Mouse (Mus musculus): Measurements from ENCODE around the gene Pkdrej. TPM values are rescaled to one million over a fixed set of nuclear protein-coding genes. Genes with fewer than 3 reads are reported as not detected.
A peak's percentile ranks its signal among the peaks of the same experiment; 100 is the strongest.
"Not testable (repeated sequence)": the region's sequence is repeated elsewhere in the genome, so short reads cannot be mapped to it uniquely, and the experiment has no call there.

The Pkdrej gene
- 1 to 10 TPM; 2.6 to 2.7 TPM for total RNA-seq (2021)

DNA sequence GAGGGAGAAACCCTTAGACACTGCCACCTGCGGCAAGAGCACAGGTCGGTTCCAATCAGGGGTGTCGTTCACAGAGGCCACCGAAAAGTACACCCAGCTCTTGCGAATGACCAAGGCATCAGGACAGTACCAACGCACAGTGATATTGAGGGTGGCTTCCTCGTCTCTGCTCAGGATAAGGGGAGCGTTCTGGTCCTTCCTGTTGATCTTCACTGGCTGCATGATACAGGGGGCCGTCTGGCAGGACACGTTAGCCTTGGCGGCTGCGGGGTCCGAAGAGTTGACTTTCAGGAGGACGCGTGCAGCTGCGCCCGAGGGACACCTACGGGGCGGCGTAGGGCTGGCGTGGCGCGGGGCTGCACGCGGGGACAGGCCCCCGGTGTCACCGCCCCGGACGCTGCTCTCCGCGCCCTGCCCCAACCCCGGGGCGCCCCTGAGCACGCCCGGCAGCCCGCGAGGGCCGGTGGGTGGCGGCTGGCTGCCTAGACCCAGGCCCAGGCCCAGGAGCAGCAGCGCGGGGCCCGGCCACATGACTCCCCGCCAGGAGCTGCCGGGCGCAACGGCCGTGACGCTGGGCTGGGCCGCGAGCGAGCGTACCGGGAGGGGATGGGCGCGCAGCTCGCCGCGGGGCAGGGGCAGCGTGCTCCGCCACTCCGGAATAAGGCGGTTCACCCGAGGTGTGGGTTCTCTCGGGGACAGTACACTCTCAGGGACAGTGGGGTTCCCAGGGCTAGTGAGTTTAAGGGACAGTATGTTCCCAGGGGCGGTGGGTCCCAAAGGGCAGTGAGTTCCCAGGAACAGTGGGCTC lies at the start of gene Pkdrej:
Gene Pkdrej, minus strand, starts transcription at position 532 of the 808 bp plus-strand sequence.
- DNase-seq (ENCODE audit: low spot score) = no peak
- intact Hi-C loops (cut with DNase I) = no loop called here

DNA sequence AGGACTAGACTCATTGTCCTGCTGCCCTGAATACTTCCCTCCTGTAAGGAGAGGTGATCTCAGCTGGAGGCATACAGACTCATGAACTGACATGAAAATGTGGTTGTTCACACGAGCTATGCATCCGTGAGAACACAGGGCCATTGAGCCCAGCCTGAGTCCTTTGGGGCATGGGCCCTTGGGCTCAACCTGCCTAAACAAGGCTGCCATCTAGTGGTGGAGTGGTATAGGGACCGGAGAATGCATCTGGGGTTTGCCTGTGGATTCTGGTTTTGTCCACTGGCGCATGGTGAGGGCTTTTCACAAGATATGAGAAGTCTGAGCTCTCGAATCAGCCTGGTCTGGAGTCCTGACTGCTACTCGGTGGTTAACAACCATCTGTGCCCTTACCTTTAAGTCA lies 46.2 kb upstream of the Pkdrej start:
- intact Hi-C loops (cut with DNase I) = loop anchor here (1.0 to 2.0 kb wide), 2 partner anchors 151 to 271 kb away; no protein-coding TSS in a partner anchor
- DNase-seq (ENCODE audit: low spot score) = peak; percentile 24

DNA sequence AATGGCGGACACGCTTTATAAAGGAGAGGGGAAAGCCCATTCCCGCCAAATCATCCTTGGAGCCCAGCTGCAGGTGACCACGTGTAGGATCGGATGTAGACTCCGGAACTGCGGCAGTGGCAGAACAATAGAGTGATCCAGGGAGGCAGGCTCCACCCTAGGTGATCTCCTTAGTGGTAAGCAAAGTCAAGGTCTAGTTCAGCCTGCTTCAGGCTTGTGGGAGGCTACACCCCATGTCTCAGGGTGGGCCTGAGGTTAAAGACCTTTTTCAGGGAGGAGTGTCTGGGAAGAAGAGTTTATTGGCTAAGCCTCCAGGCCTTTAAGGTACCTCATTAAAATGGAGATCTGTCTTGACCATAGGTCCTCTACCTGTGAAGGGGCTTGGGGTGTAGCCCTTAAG lies 44.4 kb upstream of the Pkdrej start:
- DNase-seq (ENCODE audit: low spot score) = not testable (repeated sequence)
- intact Hi-C loops (cut with DNase I) = loop anchor here (2.0 kb wide), 1 partner anchor 269 kb away; no protein-coding TSS in a partner anchor

DNA sequence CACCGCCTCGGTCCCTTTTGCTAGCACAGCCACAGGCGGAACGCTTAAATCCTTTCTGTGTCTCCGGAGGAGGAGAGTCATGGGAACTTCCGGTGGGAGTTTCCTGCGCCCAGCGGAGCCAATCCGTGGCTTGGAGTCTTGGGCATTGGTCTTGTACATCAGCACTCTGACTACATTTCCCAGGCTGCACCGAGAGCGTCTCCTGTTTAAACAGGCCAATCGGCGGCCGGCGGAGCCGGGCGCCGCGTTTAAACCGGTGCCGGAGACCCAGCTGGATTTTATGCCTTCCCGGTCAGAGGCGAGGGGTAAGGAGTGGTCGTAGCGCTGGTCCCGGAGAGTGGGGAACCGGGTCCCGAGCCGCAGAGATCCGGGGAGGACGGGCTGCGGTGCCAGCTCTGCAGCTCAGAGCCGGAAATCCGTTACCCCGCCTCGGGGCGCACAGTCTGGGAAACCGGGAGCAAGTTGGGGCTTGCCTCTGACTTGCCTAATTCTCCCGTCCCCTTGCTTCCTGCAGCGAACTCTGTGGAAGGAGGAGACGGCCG lies 38.0 kb upstream of the Pkdrej start, which contains the start of gene Gtse1:
Gene Gtse1, plus strand, starts transcription at position 256 of the 542 bp plus-strand sequence.
- DNase-seq (ENCODE audit: low spot score) = peak; percentile 89

DNA sequence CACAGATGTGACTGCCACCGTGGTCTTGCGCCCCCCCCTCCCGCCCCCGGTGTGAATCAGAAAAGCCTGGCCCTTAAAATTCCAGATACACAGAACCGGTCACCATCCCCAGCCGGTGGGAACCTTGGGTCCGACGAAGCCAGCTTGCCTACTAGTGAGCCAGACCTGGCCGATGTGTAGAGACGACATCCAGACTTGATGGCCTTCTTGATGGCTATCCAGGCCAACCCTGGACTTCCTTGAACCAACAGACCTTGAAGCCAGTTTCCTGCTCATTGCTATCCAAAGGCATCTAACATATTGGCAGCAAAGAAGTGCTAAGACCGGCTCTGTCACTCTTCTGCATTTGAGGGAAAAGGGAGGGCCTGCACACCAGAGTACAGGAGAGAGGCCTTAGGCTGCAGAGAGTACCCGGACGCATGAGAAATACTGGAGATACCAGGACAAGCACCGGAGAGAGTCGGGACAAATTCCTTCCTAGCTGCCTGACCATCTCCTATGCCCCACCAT lies 37.5 kb upstream of the Pkdrej start:
- intact Hi-C loops (cut with DNase I) = loop anchor here (2.0 kb wide), 3 partner anchors 20 to 46 kb away; partner anchors contain the start of gene Trmu
- no peak for DNase-seq (ENCODE audit: low spot score)

More for the DNA sequence above, 38.0 kb upstream of the Pkdrej start, which contains the start of gene Gtse1:
- intact Hi-C loops (cut with DNase I) = loop anchor here (2.0 kb wide), 3 partner anchors 19 to 47 kb away; partner anchors contain the start of gene Trmu

DNA sequence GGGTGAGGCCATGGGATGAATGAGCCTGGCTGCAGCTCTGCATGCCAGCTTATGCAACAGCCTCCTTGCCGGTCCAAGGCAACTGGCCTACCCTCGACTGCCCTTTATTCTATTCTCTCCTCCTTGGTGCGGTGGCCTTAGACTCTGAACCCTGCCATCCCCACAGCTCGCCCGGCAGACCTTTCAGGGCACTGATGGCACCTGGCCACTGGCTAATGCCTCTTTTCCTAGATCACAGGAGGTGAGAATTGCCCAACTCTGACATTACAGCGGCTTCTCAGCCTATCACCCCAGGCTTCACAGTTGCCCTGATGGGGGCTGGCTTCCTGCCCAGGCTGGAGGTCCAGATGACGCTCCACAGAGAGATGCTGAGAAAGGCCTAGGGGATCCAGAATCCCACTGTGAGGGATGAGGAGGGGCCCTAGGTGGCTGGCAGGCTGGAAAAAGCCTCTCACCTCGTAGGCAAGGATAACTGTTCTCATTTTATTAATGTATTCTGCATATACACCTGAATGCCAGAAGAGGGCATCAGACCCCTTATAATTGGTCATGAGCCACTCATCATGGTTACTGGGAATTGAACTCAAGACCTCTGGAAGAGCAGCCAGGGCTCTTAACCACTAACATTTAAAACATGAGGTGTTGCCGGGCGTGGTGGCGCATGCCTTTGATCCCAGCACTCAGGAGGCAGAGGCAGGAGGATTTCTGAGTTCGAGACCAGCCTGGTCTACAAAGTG lies 30.3 kb upstream of the Pkdrej start:
- intact Hi-C loops (cut with DNase I) = no loop called here

DNA sequence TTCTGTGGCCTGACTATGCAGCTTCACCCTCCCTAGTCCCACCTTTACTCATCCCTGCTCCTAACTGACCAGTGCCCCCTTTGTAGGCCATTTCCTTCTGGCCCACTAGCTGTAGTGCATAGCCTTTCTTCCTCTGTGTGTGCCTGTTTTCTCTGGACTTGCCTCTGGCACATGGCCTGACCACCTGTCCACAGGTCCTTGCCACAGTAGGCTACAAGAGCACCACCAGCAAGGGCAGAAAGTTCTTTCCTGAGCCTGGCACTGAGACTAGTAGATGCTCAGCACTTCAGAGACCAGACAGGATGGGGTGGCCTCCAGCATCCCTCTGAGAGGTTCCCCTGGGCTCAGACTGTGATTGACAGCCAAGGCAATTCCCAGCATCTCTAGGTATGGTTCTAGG lies 23.5 kb upstream of the Pkdrej start:
- intact Hi-C loops (cut with DNase I) = no loop called here
- DNase-seq (ENCODE audit: low spot score) = no peak

More for the DNA sequence above, 30.3 kb upstream of the Pkdrej start:
- no peak for DNase-seq (ENCODE audit: low spot score)

DNA sequence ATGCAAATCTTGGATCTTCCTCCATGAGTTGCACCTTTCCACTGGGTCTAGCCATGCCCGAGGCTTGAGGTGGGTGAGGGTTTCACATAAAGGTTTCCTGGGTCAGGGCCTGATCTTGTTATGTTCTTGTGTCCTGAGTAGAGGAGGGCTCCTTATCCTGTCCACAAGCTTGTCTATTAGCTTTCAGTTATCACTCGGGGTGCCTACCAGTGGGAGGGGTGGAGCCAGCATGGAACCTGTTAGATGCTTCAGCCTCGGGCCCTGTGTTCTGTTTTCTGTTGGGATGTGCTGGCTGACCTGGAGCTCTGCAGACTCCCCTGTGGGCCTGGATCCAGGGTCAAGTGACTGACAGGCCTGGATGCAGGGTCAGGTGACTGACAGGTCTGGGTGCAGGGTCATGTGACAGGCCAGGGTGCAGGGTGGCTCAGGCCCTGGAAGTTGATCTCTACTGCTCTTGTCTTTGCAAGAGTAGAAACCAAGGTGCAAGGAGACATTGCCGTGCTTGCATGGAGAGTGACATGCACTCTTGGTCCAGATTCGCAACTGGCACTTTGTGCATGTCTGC lies 20.3 kb upstream of the Pkdrej start:
- DNase-seq (ENCODE audit: low spot score) = no peak
- intact Hi-C loops (cut with DNase I) = no loop called here

DNA sequence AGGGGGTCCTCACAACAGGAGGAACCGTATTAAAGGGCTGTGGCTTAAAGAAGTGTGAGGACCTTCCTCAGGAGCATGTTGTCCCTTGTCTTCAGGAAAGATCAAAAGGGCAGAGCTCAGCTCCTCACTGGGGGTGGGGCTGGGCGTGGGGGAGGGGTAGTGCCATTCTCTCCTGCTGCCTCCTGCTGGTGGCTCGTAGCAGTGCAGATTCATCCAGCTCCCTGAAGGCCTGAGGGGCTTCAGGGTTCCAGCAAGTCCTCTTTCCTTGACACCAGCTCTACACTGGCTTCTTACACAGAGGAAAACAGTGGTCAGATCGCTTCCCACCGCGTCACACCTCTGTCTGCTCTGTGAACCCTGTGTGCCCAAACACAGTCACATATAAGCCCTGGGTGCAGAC lies 19.4 kb upstream of the Pkdrej start:
- DNase-seq (ENCODE audit: low spot score) = no peak
- intact Hi-C loops (cut with DNase I) = no loop called here

DNA sequence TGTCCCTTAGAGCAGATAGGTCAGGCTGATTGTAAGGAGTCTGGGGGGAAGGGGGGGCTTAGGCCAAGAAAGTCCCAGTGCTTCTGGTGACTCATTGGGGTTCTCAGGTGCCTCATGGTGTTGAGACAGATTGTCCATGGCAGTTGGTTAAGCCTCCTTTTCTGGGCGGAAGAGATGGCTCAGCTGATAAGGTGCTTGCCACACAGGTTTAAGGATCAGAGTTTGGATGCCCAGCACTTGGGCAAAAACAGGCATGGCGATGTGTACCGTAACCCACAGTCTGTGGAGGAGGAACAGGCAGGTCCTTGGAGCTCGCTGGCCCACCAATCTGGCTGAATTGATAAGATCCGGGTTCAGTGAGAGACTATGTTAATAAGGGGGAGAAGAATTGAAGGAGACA lies 15.4 kb upstream of the Pkdrej start:
- intact Hi-C loops (cut with DNase I) = no loop called here
- no peak for DNase-seq (ENCODE audit: low spot score)

DNA sequence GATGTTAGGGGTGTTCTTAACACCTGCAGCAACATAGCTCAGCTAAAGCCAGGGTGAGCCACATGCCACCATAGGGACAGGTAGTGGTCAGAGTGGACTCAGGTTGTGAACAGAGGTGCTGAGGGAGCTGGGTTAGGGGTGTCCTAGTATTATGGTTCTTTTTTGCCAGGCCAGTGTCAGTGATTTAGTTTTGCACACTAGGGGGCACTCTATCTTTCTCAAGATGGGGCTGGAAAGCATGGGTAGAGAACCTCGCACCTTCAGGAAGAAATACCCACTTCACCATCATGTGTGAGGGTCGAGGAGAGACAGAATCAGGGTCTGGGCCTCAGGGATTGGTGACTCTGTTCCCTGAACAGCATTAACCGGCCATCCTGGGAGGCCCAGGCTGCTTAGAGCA lies 13.8 kb upstream of the Pkdrej start:
- DNase-seq (ENCODE audit: low spot score) = no peak

DNA sequence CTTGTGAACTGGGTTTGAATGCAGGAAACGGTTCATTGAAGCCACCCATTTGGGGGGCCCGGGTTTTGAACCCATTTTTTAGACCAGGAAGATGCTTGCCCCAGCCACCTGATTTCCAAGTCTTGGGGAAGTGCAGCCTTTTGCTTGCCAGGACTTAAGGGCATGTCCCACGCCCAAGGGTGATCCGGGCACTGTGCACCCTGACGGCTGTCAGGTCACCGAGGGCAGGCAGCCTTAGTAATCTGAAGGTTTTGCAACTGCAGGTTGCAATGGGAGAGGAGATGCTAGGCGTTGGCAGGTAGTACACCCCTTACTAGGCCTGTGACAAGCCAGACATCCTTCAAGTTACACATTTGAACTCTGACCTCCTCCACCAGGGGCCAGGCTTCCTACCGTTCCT lies 11.1 kb upstream of the Pkdrej start:
- intact Hi-C loops (cut with DNase I) = no loop called here
- no peak for DNase-seq (ENCODE audit: low spot score)

More for the DNA sequence above, 13.8 kb upstream of the Pkdrej start:
- intact Hi-C loops (cut with DNase I) = loop anchor here (2.0 kb wide), 1 partner anchor 23 kb away; the partner anchor contains the start of gene Gtse1

DNA sequence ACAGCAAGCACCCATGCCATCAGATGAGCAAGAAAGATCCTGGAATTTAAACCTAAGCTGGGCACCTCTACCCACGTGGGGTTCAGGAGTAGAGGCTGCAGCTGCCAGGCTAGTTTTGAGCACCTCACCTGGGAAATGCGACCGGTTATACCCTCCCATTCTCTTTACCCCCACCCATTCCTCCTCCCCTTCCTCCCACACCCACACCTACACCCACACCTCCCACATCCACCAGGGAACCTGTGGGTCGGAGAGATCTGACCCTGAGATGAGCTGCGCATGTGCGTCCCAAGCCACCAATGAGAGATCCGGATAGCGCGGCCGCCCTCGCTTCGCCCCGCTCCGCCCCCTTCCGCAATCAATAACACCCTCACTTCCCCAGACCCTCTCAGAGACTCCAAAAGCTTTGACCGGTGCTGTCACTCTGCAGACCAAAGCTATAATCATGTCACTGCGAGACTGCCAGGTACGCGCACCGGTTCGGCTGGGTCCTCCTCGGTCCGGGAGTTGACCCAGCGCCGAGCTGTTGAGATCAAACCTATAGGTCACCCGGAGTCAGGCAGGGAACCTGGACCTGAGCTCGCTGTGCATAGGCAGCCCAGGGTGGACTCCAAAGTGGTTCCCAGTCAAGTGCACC lies 10.5 kb upstream of the Pkdrej start, which contains the start of gene Ttc38:
Gene Ttc38, plus strand, starts transcription at position 353 of the 637 bp plus-strand sequence.
- DNase-seq (ENCODE audit: low spot score) = peak; percentile 75
- intact Hi-C loops (cut with DNase I) = no loop called here

DNA sequence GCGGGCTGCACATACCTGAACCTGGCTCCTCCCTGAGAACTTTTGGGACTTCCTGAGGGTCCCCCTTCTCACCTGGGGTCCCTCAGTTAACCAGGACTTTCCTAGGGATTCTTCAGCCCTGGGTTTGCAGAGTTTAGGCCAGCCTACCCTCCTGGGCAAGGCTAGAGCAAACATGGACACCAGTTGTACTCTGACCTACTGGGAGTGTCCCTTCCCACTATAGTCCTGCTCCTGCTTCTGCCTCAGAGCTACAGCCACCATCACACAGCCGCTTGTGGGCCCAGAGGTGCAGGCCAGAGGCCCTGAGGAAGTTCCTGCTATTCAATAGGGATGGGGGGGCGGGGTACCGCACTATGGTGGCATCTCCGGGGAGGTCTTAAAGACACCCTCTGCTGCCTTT lies 7.9 kb upstream of the Pkdrej start:
- intact Hi-C loops (cut with DNase I) = no loop called here

DNA sequence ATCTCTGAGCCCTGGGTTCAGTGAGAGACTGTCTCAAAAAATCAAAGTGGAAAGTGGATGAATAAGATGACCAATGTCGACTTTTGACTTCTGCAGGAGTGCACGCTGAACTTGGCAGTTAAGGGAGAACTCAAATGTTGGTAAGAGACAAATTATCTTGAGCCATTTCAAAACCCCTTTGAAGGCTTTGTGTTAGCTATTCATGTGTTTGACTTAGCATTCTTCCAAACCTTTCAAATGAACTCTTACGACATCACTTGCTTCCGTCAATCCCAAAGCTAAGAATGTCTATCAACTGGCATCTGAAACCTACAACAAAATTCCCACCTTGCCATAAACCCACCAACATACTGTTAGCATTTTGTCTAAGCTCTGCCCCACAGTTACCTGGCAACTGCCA lies 6.5 kb upstream of the Pkdrej start:
- intact Hi-C loops (cut with DNase I) = no loop called here
- DNase-seq (ENCODE audit: low spot score) = no peak

More for the DNA sequence above, 7.9 kb upstream of the Pkdrej start:
- DNase-seq (ENCODE audit: low spot score) = no peak

DNA sequence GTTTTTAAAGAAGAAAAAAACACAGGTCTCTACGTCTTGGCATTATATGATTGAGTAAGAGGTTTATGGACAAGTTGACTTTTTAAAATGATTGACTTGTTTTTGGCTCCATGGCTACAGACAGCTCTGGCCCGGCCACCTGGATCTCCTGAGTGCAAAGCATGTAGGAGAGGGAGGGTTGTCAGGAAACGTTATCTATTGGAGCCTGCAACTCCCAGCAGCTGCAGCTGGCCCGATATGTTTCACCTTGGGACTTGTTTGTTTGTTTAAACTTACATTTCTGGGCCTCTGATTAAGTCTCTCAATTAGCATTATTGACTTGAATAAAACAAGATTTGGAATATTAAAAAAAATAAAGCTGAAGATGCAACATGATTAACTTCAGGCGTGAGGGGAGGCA lies 5.1 kb upstream of the Pkdrej start:
- intact Hi-C loops (cut with DNase I) = no loop called here
- no peak for DNase-seq (ENCODE audit: low spot score)

DNA sequence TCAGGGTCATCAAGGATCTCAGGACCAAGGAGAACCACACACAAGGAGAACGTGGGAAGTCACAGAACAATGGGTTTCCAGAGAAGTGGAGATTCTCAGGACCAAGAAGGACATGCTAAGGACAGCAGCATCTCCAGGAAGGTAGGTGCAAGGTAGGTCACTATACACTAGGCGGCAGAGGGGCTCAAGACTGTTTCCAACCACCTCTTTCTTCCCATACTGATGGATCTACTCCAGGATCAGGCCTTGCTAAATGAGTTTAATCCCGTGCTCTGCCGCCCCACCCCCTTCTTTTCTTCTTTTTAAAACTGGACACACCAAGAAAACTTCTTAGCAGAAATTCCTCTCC lies 451 bp upstream of the Pkdrej start:
- no peak for DNase-seq (ENCODE audit: low spot score)
- intact Hi-C loops (cut with DNase I) = no loop called here

DNA sequence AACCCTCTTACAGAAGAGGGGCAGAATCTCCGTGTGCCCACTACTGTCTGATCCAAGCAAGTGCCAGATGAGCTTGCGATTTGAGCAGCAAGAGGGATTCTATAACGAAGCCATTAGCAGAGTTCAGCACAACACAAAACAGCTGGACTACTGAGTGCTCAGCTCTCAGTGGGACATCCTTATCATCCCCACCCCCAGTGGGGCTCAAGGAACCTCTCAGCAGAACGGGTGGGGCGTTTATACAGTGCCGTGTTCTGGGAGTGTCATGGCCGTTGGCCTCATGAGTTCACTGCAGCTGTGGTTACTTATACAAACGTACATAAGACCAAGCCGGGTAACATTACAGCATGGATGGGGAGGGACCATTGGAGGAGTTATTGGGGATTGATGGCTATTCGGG lies 8.1 kb downstream of the Pkdrej start:
- intact Hi-C loops (cut with DNase I) = loop anchor here (2.0 to 5.0 kb wide), 3 partner anchors 45 to 76 kb away; partner anchors contain the start of genes Gtse1 and Trmu
- DNase-seq (ENCODE audit: low spot score) = no peak

All from heart, postnatal 25 days (tissue).